Mouse (Mus musculus) testis, adult 2 months (tissue): ENCODE data around the gene Pcsk5.

Source experiments
- CTCF ChIP-seq: fragments of 200-500 bp; IDR thresholded peaks from 2 replicates; pipeline ENCODE4 v1.5.1; 2012; ENCODE audit warnings: low read depth, mild to moderate bottlenecking, inconsistent platforms, low read length, moderate library complexity; ENCODE audit not compliant: control insufficient read depth, insufficient read depth, insufficient replicate concordance
- POLR2A ChIP-seq: fragments of 200-500 bp; IDR thresholded peaks from 2 replicates; pipeline ENCODE4 v1.6.1; 2012; ENCODE audit warnings: low read depth, mild to moderate bottlenecking, inconsistent platforms, low read length, moderate library complexity; ENCODE audit not compliant: control insufficient read depth

GRCm38 (mm10) chr19:17496131-17496530, 341.3 kb downstream of the Pcsk5 start:
- no peak for TF ChIP-seq POLR2A
- no peak for TF ChIP-seq CTCF
